Mouse (Mus musculus) layer of hippocampus, postnatal 36 days (tissue): ENCODE data around the gene Iars2. TPM values are rescaled to one million over a fixed set of nuclear protein-coding genes. Genes with fewer than 3 reads are reported as not detected.
A peak's percentile ranks its signal among the peaks of the same experiment; 100 is the strongest.

Experiments
- DNase-seq, 2 experiments: peaks; one replicate each; pipeline ENCODE4 v3.0.0; 2022
- total RNA-seq, 2 experiments: library from RNA; stranded (reverse); gene quantifications; 2 replicates each; pipeline ENCODE4 v1.2.3; 2021

Gene Iars2
- total RNA-seq: 10 to 100 TPM; 31.7 to 31.9 TPM

GRCm38 (mm10) chr1:185328721-185329610, at the start of gene Iars2:
Gene Iars2 (minus strand): TSS chr1:185329396.
- peak; percentile 91 to 92 for DNase-seq

GRCm38 (mm10) chr1:185377429-185377828, 48.2 kb upstream of the Iars2 start:
- no peak for DNase-seq

- DNase-seq: no peak
Measured at GRCm38 (mm10) chr1:185376390-185376789, 47.2 kb upstream of the Iars2 start.

GRCm38 (mm10) chr1:185369979-185370378, 40.8 kb upstream of the Iars2 start:
- no peak for DNase-seq

GRCm38 (mm10) chr1:185367383-185367782, 38.2 kb upstream of the Iars2 start:
- no peak for DNase-seq

- DNase-seq: no peak
Measured at GRCm38 (mm10) chr1:185364183-185364540, 35.0 kb upstream of the Iars2 start.

GRCm38 (mm10) chr1:185363526-185364182, 34.5 kb upstream of the Iars2 start:
- peak in 1 of 2 experiments; percentile 11 for DNase-seq

- peak; percentile 98 to 99 for DNase-seq
Measured at GRCm38 (mm10) chr1:185362677-185363520, 33.7 kb upstream of the Iars2 start, which contains the start of gene Eprs. Gene Eprs (plus strand): TSS chr1:185363044.

GRCm38 (mm10) chr1:185358211-185358610, 29.0 kb upstream of the Iars2 start:
- DNase-seq: no peak

- no peak for DNase-seq
Measured at GRCm38 (mm10) chr1:185356246-185356645, 27.1 kb upstream of the Iars2 start.

- DNase-seq: no peak
Measured at GRCm38 (mm10) chr1:185354731-185355130, 25.5 kb upstream of the Iars2 start.

GRCm38 (mm10) chr1:185353351-185353750, 24.2 kb upstream of the Iars2 start:
- DNase-seq: no peak

- DNase-seq: no peak
Measured at GRCm38 (mm10) chr1:185352151-185352550, 23.0 kb upstream of the Iars2 start.

GRCm38 (mm10) chr1:185350611-185351010, 21.4 kb upstream of the Iars2 start:
- DNase-seq: no peak

- no peak for DNase-seq
Measured at GRCm38 (mm10) chr1:185349741-185350140, 20.5 kb upstream of the Iars2 start.

GRCm38 (mm10) chr1:185346188-185346587, 17.0 kb upstream of the Iars2 start:
- DNase-seq: no peak

GRCm38 (mm10) chr1:185343422-185343821, 14.2 kb upstream of the Iars2 start:
- DNase-seq: no peak

- DNase-seq: no peak
Measured at GRCm38 (mm10) chr1:185342441-185342840, 13.2 kb upstream of the Iars2 start.

GRCm38 (mm10) chr1:185336535-185336934, 7.3 kb upstream of the Iars2 start:
- no peak for DNase-seq

- no peak for DNase-seq
Measured at GRCm38 (mm10) chr1:185335231-185335765, 6.1 kb upstream of the Iars2 start.

GRCm38 (mm10) chr1:185334136-185334535, 4.9 kb upstream of the Iars2 start:
- DNase-seq: no peak

GRCm38 (mm10) chr1:185333651-185334050, 4.5 kb upstream of the Iars2 start:
- DNase-seq: no peak
